Mouse (Mus musculus) adrenal gland (tissue): Measurements from ENCODE around the gene Inpp5b.

Source experiments
- intact Hi-C: fragments of 180-260 bp; cut with DNase I; formaldehyde crosslinking; loops from one replicate; pipeline ENCODE4 v1.15.1; 2025
- microRNA-seq, 2 experiments: library from miRNA; unstranded; fragments of <30 nt; microRNA quantifications; one replicate each; pipeline ENCODE4; 2019

Gene Inpp5b

DNA sequence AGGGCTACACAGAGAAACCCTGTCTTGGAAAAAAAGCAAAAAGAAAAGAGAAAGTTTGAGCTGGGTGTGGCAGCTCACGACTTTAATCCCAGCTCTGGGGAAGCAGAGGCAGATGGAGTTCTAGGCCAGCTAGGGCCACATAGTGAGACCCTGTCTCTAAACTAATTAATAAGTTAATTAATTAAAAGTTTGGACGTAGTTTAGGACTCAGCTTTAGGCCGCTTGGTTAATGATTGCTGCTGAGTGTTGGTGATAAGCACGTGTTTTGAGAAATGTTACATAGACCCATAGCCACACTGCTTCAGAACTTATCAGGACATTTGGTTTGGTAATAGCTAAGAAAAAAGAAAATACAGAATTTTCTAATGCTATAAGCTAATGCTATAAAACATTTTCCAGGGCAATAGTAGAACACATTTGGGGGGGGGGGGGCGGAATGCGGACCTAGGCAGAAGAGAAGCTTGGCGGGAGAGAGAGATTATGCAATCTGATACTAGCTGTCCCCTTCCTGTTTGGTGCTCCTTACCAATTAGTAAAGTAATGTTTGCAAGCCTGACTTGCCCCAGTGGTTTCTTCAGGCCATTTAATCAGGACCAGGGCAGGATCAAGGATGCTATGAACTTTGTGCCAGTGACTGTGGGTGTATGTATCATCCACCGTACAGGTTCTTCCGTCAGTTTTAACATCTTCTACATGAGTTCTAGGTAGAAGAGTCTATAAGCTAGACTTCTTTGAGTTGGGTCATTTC is 67.7 kb downstream of the Inpp5b start:
- intact Hi-C loops = no loop called here

DNA sequence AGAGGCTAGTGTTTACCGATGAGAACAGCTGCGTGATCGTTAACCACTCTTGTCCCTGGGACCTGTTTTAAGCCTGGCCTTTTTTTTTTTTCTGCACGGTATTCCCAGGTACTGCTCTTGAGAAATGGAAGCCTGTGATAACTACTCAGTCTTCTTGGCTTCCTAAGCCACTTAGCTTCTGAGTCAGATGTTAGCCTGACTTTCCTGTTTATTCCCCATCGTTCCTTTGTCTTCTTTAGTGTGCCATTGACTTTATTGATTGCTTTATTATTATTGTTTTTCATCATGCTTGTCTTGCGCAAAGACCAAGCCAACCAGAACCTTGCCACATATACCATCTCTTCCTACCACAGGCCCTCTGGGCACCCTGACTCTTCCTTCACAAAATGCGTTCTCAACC is 68.4 kb downstream of the Inpp5b start:
- intact Hi-C loops = no loop called here

DNA sequence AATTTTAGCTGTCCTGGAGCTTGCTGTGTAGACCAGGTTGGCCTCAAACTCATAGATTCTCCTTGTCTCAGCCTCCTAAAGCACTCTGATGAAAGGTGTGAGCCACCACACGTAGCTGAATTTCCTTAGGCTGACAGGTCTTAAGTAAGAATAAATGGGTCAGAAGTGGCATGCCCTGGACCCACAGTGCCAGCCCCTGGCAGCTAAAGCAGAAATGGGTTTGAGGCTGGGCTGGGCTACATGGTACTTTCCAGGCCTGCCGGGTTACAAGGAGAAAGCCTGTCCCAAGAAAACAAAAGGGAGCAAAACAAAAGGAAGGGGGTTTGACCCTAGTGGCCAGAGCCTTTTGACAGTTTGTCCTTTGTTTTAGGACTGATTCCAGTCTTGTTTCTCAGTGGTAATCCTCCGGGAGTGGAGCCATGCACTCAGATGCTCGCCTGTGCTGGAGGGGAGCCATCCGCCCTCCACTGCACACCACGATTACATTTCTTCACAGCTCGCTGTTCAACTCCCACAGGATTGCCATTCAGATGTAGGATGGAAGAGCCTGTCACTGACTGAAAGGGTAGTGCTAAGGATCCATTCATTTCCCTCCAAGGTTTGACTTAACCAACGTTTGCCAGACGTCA is 69.8 kb downstream of the Inpp5b start:
- intact Hi-C loops = no loop called here

DNA sequence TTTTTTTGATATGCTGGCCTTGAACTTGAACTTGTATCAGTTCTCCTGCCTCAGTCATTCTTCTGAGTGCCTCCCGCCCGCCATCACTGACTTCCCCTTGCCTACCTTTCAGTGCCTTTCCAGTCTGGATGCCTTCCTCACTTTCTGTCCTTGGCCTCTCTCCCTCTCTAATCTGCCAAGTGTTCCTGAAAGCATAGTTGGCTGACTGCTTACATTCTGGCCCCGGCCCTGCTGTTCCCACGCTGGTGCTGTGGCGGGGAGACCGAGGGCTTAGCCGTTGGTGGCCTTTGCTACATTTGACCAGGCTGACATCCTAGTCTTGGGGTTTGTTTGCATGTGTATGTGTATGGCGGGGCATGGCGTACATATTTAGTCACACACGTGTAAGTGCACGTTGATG is 74.3 kb downstream of the Inpp5b start:
- intact Hi-C loops = no loop called here

DNA sequence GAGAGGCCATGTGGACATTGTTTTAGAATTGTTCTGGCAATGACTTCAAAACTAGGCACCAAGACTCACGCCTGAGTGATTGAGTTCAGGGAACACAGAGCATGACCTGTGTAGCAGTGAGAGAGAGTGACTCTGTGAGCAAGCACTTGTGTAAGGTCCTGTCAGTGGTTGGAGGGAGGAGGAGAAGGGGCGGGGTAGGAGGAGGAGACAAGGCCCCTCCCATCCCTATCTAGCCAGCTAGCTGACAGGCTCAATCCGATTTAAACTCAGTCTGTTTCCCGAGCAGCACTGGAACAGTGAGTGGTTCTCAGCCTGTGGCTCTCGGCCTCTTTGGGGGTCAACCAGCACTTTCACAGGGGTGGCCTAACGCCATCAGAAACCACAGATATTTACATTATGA is 76.2 kb downstream of the Inpp5b start:
- intact Hi-C loops = no loop called here

DNA sequence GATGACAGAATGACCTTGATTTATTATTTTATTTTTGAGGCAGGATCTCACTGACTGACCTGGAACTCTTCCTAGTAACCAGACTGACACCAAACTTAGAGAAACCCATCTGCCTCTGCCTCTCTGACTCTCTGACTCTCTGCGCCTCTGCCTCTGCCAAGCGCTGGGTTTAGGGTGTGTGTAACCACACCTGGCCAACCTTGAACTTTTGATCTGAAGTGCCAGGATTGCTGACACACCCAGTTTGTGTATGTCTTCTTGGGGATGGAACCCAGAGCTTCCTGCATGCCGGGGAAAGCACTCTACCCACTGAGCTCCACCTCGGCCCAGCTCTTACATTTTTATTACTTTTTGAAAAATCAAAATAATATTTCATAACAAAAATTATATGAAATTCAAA is 77.2 kb downstream of the Inpp5b start:
- intact Hi-C loops = no loop called here

DNA sequence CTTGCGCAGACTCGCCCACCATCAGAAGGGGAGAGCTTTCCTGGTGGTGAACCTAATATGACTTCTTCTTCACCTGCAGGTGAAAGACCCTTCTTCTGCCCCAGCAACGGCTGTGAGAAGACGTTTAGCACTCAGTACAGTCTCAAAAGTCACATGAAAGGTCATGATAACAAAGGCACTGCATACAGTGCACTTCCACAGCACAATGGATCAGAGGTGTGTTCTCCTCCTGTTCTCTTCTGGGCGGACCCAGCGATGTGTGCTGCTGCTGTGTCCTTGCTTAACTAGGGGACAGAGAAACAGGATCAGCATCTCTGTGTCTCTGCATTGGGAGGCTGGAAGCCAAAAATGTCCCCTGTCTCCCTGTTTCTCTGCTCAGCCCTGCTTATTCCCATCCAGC is 83.3 kb downstream of the Inpp5b start:
- intact Hi-C loops = no loop called here

DNA sequence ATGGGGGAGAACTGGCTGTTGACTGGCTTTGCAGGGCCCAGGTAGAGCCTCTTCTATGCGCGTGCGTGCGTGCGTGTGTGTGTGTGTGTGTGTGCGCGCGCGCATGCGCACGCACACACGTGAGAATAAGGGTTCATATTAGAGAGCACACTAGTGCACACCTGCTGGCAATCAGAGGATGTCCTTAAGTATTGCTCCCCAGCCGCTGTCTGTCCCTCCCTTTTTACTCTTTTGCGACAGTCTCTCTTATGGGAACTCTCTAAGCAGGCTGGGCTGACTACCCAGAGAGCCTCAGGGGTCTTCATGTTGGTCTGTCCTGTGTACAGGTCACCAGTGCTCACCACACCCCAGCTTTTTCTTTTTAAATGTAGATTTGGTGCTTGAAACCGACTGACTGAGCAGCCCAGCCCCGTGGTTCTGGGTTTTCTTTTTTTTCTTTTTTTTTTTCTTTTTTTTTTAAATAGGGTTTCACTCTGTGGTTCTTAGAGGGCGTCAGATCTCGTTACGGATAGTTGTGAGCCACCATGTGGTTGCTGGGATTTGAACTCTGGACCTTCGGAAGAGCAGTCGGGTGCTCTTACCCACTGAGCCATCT is 83.8 kb downstream of the Inpp5b start:
- intact Hi-C loops = no loop called here

DNA sequence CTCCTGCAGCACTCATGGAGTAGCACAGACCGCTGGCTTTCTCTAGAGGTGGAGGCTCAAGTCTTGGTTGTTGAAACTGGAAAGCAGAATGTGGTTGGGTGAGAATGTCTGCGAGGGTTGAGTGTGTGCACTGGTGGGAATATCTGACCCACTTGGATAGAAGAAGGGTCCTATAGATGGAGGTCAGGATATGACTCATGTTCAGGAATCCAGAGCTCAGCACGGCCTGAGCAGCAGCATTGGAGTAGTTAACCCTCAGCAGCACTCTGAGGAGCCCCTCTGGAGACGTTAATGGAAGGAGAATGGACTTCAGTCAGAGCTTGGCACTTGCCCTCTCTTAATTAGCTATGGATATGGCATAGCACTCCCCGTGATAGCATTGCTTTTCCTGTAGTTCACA is 88.0 kb downstream of the Inpp5b start:
- intact Hi-C loops = no loop called here

DNA sequence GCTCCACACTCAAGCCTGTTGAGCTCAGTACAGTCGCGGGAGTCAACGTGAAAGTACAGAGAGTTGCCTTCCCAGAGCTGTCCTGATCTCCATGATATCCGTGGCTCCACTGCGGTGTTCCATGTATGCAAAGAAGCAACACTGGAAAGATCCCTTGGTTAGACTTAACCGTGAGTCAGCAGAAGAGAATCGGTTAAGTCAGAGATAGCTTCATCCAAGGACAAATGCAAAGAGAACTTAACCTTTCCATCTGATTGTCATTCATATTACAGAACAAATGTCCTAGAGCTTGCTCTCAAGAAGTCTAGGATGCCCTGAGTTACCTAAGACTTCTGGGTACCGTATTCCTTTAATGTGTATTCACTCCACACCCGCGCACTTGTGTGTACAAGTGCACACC is 91.1 kb downstream of the Inpp5b start:
- intact Hi-C loops = no loop called here

DNA sequence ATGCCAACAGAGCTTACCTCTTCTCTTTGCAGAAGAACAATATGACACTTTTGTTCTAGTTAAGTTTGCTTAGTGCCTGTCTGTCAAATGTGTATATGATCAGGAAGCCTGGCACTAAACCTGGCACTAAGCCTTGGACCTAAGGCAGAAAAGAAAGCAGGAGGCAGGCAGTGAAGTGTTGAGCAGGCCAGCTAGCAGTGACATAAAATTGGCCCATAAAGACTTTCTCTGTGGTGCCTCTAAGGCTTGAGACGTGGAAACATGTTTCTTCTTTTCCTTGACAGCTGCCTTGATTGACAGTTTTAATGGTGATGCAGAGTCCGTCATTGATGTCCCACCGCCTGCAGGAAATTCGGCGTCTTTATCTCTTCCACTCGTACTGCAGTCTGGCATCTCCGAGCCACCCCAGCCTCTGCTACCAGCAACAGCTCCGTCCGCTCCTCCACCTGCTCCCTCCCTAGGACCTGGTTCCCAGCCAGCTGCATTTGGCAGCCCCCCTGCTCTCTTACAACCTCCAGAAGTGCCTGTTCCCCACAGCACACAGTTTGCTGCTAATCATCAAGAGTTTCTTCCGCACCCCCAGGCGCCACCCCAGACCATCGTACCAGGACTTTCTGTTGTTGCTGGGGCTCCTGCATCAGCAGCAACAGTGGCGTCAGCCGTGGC is 96.5 kb downstream of the Inpp5b start:
- intact Hi-C loops = no loop called here

DNA sequence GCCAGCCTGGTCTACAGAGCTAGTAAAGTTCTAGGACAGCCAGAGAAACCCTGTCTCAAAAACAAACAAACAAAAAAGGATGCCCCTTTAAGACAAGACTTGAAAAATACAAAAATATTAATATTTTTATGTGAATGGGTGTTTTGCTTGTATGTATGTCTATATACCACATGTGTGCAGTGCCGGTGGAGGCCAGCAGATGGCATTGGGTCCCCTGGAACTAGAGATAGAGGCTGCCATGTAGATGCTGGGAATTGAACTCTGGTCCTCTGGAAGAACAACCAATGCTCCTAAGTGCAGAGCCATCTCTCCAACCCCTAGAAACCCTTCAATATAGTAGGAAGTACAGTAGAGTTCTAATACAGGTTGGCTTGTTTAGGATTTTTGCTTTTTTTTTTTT is 99.3 kb downstream of the Inpp5b start:
- intact Hi-C loops = loop anchor here (10.0 kb wide), 1 partner anchor 906 kb away; no protein-coding TSS in a partner anchor

DNA sequence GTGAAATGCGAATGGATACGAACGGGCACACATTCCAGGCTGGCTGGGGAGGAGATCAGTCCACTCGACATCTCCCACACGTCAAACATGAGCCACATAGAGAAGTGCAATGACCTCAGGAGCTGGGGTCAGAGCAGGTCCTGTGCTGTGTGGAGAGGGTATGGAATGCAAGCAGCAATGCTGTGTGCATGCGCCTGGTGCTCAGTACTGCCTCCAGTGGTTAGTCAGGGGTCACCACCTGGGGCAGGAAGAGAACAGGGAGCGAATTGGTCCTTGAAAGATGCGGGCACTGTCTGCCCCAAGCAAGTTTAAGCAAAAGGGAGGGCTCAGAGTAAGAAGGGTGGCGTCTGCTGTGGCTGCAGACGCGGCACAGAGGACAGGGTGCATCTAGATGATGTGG is 101.8 kb downstream of the Inpp5b start:
- intact Hi-C loops = loop anchor here (10.0 kb wide), 1 partner anchor 909 kb away; no protein-coding TSS in a partner anchor

DNA sequence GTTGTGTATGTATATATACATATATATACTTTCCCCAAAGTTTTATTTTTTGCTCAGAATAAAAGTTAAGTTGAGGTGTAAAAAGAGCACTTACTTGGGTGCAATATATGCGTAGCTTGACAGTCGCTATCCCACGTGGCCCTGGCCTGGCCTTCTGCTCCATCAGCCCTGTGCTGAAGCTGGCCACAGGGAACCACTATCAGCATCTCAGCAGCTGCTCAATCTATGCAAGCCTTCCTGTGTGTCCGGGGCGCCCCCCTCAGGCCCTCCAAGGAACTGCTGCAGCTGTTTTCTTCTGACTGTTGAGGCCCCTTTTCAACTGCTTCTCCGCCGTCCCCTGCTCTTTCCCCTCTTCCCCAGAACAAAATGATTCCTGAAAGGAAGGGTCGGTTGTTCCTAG is 105.9 kb downstream of the Inpp5b start:
- intact Hi-C loops = loop anchor here (1.0 to 10.0 kb wide), 2 partner anchors 45 to 913 kb away; partner anchors contain the start of gene Mtf1

DNA sequence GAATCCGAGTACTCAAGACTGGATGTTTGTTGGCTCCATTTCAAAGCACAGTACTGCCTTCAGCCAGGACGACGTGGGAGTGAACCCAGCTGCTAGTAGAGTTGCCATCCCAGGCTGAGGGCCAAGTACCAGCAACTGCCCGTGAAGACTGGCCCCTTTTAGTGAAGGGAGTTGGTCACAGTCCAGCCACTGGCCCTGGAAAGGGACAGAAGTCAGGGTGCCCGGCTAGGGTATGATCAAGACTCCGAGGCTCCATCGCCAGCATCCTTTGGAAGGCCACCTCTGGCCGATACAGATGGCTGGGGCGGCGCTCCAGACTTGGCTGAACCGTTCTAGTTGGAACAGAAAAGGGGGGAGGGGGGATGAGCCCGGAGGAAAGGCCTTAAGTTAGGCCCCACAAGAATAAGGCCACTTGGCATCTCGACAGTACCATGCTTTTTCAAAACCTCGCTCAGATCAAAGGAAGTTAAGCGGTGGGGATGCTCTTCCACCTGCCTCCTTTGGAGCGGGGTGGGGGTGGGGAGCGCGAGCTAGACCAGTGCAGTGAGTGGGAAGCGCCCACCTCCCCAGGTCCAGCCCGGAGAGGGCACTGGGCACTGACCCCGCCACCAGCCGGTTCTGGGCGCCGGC is 108.1 kb downstream of the Inpp5b start:
- intact Hi-C loops = loop anchor here (10.0 kb wide), 1 partner anchor 915 kb away; no protein-coding TSS in a partner anchor

DNA sequence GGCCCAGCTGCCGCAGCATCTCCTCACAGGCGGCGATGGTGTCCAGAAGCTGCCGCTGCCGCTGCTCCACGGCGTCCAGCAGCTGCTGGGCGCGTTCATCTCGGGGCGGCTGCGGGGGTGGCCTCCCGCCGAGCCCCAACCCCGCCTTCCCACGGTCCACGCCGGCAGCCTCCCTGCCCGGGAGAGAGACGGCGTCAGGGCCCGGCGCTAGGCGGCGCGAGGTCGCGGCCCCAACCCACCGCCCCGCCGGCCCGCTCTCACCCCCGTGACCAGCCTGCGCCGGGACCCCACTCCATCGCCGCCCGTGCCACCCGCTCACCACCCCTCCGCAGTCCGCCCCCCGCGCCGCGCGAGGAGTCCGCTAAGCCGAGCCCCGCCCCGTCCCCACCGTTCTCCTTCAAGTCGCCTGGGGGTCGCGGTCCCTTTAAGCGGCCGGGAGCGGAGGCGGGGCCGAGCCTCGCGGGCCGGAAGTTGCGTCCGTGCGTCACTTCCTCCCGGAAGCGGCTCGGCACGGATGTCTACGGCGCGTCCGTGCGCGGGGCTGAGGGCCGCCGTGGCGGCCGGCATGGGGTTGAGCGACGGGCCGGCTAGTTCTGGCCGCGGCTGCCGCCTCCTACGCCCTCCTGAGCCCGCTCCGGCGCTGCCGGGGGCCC is 108.7 kb downstream of the Inpp5b start, which contains the start of gene Yrdc:
Yrdc (plus strand) TSS at position 419 of the 653 bp plus-strand sequence.
- intact Hi-C loops = no loop called here

Small RNAs within 50 kb of the gene (microRNA-seq; reads per million reads assigned to microRNA genes)
- gene Gm24721 = 0 reads per million in 2 experiments
- gene Mir697 = 0 reads per million in 2 experiments
- 0.11 to 0.74 reads per million in 2 experiments for gene Mir698
